Mouse (Mus musculus) bone marrow, adult 2 months (tissue): ENCODE measurements around the gene Gm17581. TPM values are rescaled to one million over a fixed set of nuclear protein-coding genes. Genes with fewer than 3 reads are reported as not detected.

Experiments used
- H3K27ac ChIP-seq: fragments of 200-500 bp; 2 replicates; pipeline ENCODE4 v1.5.1; 2012; ENCODE audit warnings: low read depth, mild to moderate bottlenecking, control low read depth, inconsistent platforms, low read length; ENCODE audit not compliant: control insufficient read depth, poor library complexity, insufficient read depth
- H3K4me1 ChIP-seq: fragments of 200-500 bp; 2 replicates; pipeline ENCODE4 v1.6.1; 2011; ENCODE audit warnings: low read length; ENCODE audit not compliant: control insufficient read depth, insufficient read depth
- H3K4me3 ChIP-seq: fragments of 200-500 bp; replicated peaks from 2 replicates; pipeline ENCODE3; 2011; ENCODE audit warnings: mild to moderate bottlenecking, low read depth, low read length, control low read depth; ENCODE audit not compliant: control insufficient read depth
- CTCF ChIP-seq: fragments of 200-500 bp; IDR thresholded peaks from 2 replicates; pipeline ENCODE4 v1.5.1; 2011; ENCODE audit warnings: low read length, control low read depth; ENCODE audit not compliant: control insufficient read depth, insufficient read depth
- POLR2A ChIP-seq: fragments of 200-500 bp; IDR thresholded peaks from 2 replicates; pipeline ENCODE4 v1.6.1; 2011; ENCODE audit warnings: low read depth, mild to moderate bottlenecking, control low read depth, low read length, borderline replicate concordance; ENCODE audit not compliant: control insufficient read depth
- WGBS: fragments of 180-500 bp; shearing (Covaris S2); methylation state at CpG from one replicate; pipeline ENCODE4 v1.1.7; 2018; 5-methylcytosine and 5-hydroxymethylcytosine counted together
- polyA plus RNA-seq: library from polyadenylated mRNA; stranded (reverse); fragments of >200 nt; gene quantifications from 2 replicates; pipeline ENCODE4 v1.2.4, GENCODE M21; 2011; ENCODE audit warnings: low replicate concordance; ENCODE audit not compliant: missing spikeins, insufficient read depth, insufficient read length

Gene Gm17581
- polyA plus RNA-seq, 1 experiment: not detected

DNA sequence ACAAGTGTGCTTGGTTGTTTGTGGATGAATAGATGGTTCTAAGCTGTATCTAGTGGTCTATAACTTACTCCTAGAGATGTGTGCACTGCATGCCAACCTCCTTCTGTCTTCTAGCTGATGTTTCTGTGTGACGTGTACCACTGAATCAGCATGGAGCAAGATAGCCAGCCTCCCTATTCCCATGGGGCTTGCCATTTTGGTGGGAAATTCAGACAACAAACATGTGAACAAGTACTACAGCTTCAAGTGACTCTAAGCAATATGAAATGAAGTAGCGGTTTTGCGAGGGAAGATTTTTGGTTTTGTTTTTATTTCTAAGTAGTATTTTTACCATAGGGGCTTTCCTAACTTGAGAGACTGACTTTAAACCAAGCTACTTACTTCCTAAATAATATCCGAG, 13.7 kb upstream of the Gm17581 start:
- WGBS: 79% methylated on average over 4 of the region's 4 CpGs
- Histone ChIP-seq H3K27ac (no peak overlapping the region), H3K4me3 (no peak overlapping the region), H3K4me1 (no peaks in the 10 kb centered on the region; the same call in 1 of the 2 replicates)
- no peak for TF ChIP-seq CTCF
- no peak for TF ChIP-seq POLR2A

DNA sequence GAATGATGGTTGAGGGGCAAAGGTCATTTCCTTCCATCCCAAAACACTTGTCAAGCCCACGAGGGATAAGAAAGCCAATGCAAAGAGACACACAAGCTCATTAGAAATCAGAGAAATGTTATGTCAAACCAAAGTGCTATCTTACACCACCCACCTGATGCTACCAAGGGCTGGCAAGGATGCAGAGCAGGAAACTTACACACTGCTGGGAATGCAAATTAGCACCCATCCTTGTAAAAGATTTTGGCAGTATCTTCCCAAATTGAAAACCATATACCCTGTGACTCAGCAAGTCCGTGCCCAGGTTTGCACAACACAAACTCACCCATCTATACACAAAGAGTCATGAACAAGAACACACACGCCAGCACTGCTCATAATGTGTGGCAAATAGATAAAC, 9.8 kb upstream of the Gm17581 start:
- no peaks in the 10 kb centered on the region; the same call in 1 of the 2 replicates for H3K4me1 ChIP-seq
- 40% methylated on average over 3 of the region's 3 CpGs for WGBS
- TF ChIP-seq POLR2A: no peak
- TF ChIP-seq CTCF: no peak
- no peak overlapping the region for H3K4me3 ChIP-seq
- H3K27ac ChIP-seq: no peak overlapping the region

DNA sequence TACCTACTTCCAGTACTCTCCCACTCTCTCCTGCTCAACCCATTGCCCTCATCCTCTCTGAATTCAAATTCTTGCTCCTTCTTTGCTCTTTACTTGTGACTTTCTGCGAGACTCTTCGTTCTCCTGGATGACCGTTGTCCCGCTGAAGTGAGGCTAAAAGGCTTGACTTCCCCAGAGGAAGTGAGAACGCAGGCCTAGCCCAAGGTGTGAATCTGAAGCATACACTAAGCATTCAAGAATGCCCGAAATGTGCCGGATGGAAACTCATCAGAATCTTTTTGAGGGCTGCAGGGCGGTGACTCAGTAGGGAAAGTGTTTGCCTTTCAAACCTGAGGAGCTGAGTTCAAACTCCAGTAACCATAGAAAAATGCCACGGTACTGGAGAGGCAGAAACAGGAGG, 7.7 kb upstream of the Gm17581 start:
- Histone ChIP-seq H3K27ac (no peak overlapping the region), H3K4me1 (no peaks in the 10 kb centered on the region; the same call in 1 of the 2 replicates), H3K4me3 (no peak overlapping the region)
- no peak for TF ChIP-seq POLR2A
- TF ChIP-seq CTCF: no peak
- 9% methylated on average over 9 of the region's 9 CpGs for whole genome bisulfite sequencing

DNA sequence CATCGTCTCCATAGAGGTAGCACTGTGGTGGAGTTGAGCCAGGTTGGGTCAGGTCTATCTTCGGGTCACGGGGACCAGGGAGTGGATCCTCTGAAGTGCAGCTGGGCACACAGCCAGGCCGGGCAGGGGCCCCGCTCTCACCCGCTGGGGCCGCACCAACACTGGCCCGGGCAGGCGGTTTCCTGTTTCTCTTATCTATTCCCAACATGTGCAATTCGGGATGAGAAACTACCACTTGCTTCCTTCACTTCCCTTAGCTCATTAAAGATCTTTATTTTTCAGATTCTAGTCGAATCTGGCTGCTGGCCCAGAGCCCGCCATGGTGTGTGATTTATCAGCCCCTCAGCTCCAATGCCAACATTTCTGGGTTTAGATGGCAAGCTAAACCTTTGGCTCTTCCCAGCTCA, 7.3 kb upstream of the Gm17581 start:
- H3K4me3 ChIP-seq: no peak overlapping the region
- H3K27ac ChIP-seq: no peak overlapping the region
- no peaks in the 10 kb centered on the region; the same call in 1 of the 2 replicates for H3K4me1 ChIP-seq
- TF ChIP-seq POLR2A (no peak), CTCF (no peak)
- 7% methylated on average over 12 of the region's 12 CpGs for WGBS

DNA sequence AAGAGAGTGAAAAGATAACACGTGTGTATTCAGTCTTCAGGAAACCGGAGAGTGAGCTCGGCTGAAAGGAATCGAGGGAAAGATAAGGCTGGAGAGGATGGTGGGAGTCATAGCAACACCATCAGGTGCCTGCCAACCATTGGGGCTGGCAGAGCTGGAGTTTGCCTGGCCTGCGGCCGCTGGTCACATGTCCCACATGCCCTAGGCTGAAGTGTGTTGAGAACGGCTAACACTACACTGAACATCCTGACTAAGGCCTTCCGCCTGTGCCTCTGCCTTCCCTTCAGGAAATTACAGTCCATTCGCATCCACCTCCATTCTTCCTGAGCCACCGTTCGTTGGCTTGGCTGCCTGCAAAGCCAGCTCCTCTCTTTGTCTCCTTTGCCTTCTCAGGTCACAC, 6.5 kb upstream of the Gm17581 start:
- H3K27ac ChIP-seq: no peak overlapping the region
- H3K4me3 ChIP-seq: no peak overlapping the region
- TF ChIP-seq CTCF (no peak), POLR2A (no peak)
- 19% methylated on average over 11 of the region's 11 CpGs for WGBS
- no peaks in the 10 kb centered on the region; the same call in 1 of the 2 replicates for H3K4me1 ChIP-seq

DNA sequence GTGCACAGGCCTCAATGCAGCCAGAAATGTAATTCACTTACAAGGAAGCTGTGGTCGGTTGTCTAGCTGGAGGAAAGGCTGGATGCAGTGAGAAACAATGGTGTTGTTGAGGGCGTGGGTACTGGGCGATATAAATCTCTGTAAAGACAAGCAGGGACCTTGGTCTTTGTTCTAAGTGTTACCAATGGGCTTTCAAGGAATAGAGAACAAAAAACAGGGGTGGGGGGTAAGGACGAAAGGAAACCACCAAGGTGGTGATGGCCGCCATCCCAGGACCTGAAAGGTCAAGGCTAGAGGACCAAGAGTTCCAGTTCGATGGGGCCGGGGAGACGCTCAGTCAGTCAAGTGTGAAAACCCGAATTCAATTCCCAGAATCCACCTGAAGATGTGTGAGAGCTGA, 2.1 kb upstream of the Gm17581 start:
- WGBS: 48% methylated on average over 9 of the region's 9 CpGs
- Histone ChIP-seq H3K27ac (no peak overlapping the region), H3K4me3 (no peak overlapping the region), H3K4me1 (no peaks in the 10 kb centered on the region; the same call in 1 of the 2 replicates)
- TF ChIP-seq CTCF: no peak

DNA sequence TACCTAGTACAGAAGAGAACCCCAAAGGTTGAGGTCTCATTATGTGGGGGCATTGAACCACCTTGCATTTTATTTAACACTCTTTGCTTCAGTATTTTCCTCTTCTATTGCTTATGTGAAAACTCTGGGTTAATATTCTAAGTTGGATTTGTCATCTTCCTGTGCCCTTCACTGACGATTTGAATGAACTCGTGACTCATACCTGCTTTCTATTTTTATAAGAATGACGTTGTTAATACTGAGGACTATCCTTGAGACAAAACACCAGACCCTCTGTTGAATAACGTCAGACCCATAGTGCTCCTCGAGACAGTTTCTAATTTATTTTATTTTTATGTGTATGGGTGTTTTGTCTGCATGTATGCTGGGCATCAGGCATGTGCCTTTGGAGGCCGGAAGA, 1.3 kb upstream of the Gm17581 start:
- H3K27ac ChIP-seq: no peak overlapping the region
- H3K4me3 ChIP-seq: no peak overlapping the region
- WGBS: 51% methylated on average over 6 of the region's 6 CpGs
- no peaks in the 10 kb centered on the region for H3K4me1 ChIP-seq
- TF ChIP-seq CTCF: no peak

DNA sequence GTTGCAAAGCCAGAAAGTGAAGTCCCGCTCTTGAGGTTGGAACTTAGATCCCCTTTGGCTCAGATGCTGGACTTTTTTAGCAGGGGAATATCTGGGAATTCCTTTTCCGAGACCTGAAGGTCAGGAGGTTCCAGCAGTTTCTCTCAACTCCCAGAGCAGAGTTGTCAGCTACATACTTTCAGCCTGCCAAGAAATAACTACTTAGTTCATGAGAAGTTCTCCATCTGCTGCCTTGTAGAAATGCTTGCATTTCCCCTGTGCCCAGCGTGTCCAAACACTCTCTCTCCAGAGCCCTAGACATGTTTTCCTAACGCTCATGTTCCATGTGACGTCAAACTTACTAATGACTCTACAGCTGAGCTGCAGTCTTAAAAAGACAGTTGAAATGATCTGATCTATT, 586 bp downstream of the Gm17581 start:
- no peak for TF ChIP-seq CTCF
- no peak for TF ChIP-seq POLR2A
- WGBS: 85% methylated on average over 5 of the region's 5 CpGs
- H3K27ac ChIP-seq: no peak overlapping the region
- H3K4me1 ChIP-seq: no peaks in the 10 kb centered on the region
- no peak overlapping the region for H3K4me3 ChIP-seq

DNA sequence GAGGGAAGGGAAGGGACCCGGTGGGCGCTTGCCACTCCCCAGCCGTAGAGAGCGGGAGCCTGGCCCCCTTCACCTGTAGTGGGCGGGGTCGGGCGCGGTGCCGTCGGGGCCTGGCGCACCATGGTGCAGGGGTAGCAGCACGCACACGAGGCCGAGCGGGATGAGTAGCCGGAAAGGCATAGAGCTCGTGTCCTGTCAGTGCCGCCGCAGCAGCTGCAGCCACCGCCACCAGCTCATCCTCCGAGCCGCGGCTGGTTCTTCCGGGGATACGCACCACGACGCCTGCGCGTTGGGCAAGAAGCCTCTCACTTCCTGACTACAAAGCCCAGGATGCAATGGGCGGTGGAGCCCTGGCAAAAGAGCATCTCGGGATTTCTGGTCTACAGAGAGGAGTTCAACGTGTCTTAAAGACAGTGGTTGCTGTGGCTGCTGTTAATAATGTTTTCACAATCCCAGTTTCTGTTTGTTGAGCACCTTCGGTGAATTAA, 6.5 kb downstream of the Gm17581 start, which contains the start of gene Edem2:
Gene Edem2 (minus strand): TSS at position 318 of the 488 bp plus-strand sequence.
- H3K27ac ChIP-seq: peak within 1 kb of the TSS; percentile 38; the same call in 1 of the 2 replicates
- TF ChIP-seq POLR2A (peak; percentile 95; the same call in 1 of the 2 replicates), CTCF (no peak)
- H3K4me3 ChIP-seq: peak within 1 kb of the TSS; percentile 93
- under 1% methylated on average over 33 of the region's 33 CpGs for WGBS
- no peaks in the 10 kb centered on the region; the same call in 1 of the 2 replicates for H3K4me1 ChIP-seq
